Mouse (Mus musculus) limb, embryonic 15.5 days (tissue): ENCODE data around the gene Topaz1. TPM values are rescaled to one million over a fixed set of nuclear protein-coding genes. Genes with fewer than 3 reads are reported as not detected.
"Not testable (repeated sequence)": the region's sequence is repeated elsewhere in the genome, so short reads cannot be mapped to it uniquely, and the experiment has no call there.

Experiments used
- ATAC-seq: fragments of 200-750 bp; cut with Nextera tagmentation; 2 replicates; pipeline ENCODE4 v1.8.0; 2017; ENCODE audit warnings: low read depth, moderate TSS enrichment; ENCODE audit not compliant: insufficient number of reproducible peaks, low FRiP score, low TSS enrichment
- H3K27ac ChIP-seq: fragments of 300-500 bp; sonication (generic); 2 replicates; pipeline ENCODE4 v1.5.1; 2015; ENCODE audit warnings: moderate library complexity, mild to moderate bottlenecking, inconsistent platforms
- H3K27me3 ChIP-seq: fragments of 300-500 bp; sonication (generic); 2 replicates; pipeline ENCODE4 v1.6.1; 2015; ENCODE audit warnings: inconsistent platforms
- H3K36me3 ChIP-seq: fragments of 300-500 bp; sonication (generic); 2 replicates; pipeline ENCODE4 v1.6.1; 2015; ENCODE audit warnings: inconsistent platforms
- H3K4me1 ChIP-seq: fragments of 300-500 bp; sonication (generic); 2 replicates; pipeline ENCODE4 v1.6.1; 2015; ENCODE audit warnings: inconsistent platforms
- H3K4me2 ChIP-seq: fragments of 300-500 bp; sonication (generic); 2 replicates; pipeline ENCODE4 v1.6.1; 2015; ENCODE audit warnings: mild to moderate bottlenecking, inconsistent platforms
- H3K4me3 ChIP-seq: fragments of 300-500 bp; sonication (generic); 2 replicates; pipeline ENCODE4 v1.5.1; 2015; ENCODE audit warnings: mild to moderate bottlenecking, inconsistent platforms
- H3K9ac ChIP-seq: fragments of 300-500 bp; sonication (generic); 2 replicates; pipeline ENCODE4 v1.6.1; 2015; ENCODE audit warnings: inconsistent platforms
- H3K9me3 ChIP-seq: fragments of 300-500 bp; sonication (generic); 2 replicates; pipeline ENCODE4 v1.6.1; 2016; ENCODE audit warnings: inconsistent platforms
- WGBS: fragments of 180-500 bp; shearing (Covaris S2); methylation state at CpG from one replicate; pipeline ENCODE4 v1.1.7; 2015; 5-methylcytosine and 5-hydroxymethylcytosine counted together
- polyA plus RNA-seq: library from polyadenylated mRNA; unstranded; fragments of >200 nt; fragmentation: Nextera tagmentation; extraction: Ambion mirVana; gene quantifications from 2 replicates; pipeline ENCODE4 v1.2.1, GENCODE M21; 2015

Gene Topaz1
- polyA plus RNA-seq, 1 experiment from 2014 or later, result not detected

DNA sequence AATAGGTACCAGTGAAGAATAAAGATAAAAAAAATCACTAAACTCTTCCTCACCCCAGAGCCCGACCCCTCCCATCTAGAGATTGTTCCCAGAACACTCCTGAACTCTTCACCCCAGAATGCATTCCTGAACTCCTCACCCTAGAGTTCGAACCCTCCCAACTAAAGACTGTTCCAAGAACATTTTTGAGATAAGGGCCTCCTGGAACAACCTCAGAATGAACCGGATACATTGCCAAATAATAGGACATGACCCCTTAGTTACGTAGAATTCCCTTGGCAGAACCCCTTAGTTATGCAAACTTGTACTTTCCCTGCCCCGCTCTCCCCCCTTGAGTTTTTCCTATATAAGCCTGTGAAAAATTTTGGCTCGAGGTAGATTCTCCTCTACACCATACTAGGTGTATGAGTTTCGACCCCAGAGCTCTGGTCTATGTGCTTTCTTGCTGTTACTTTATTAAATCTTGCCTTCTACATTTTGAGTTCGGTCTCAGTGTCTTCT, 100.7 kb downstream of the Topaz1 start:
- not testable (repeated sequence) for H3K27ac ChIP-seq, H3K4me2 ChIP-seq, H3K27me3 ChIP-seq, H3K9ac ChIP-seq, H3K9me3 ChIP-seq, H3K4me3 ChIP-seq, ATAC-seq
- 82% methylated on average over 8 of the region's 8 CpGs for WGBS
- peaks cover 42% of the 10 kb centered on the region for H3K36me3 ChIP-seq
- peaks cover 10% of the 10 kb centered on the region for H3K4me1 ChIP-seq

Other genes with a start within 250 kb of the Topaz1 start
- 7.0 and 8.1 TPM in 2 replicates for gene Tcaim, start 58.2 kb downstream of the Topaz1 start, polyA plus RNA-seq
- 0.42 TPM in 1 of 2 replicates, not detected in the other for gene Gm35549, start 96.7 kb downstream of the Topaz1 start, polyA plus RNA-seq
- gene Zfp445, start 118.7 kb downstream of the Topaz1 start, polyA plus RNA-seq, result 59.7 and 66.5 TPM in 2 replicates
- 4.1 and 5.8 TPM in 2 replicates for gene Zkscan7, start 138.3 kb downstream of the Topaz1 start, polyA plus RNA-seq
- gene Zfp105, start 175.7 kb downstream of the Topaz1 start, polyA plus RNA-seq, result 16.7 and 17.0 TPM in 2 replicates
- gene 1110059G10Rik, start 203.7 kb downstream of the Topaz1 start, polyA plus RNA-seq, result 25.5 and 29.9 TPM in 2 replicates
- gene Kif15, start 203.7 kb downstream of the Topaz1 start, polyA plus RNA-seq, result 38.7 and 41.9 TPM in 2 replicates